Mouse (Mus musculus) hematopoietic stem cell, adult 5-6 weeks (primary cell): Measurements from ENCODE around the gene Uba1y. TPM values are rescaled to one million over a fixed set of nuclear protein-coding genes. Genes with fewer than 3 reads are reported as not detected.
"Not testable (repeated sequence)": the region's sequence is repeated elsewhere in the genome, so short reads cannot be mapped to it uniquely, and the experiment has no call there.

ENCODE experiments used
- ATAC-seq, 2 experiments: fragments of 125-278 bp in 1 of 2; replicated peaks in 1 of 2; 2 replicates each; pipeline ENCODE4 v1.8.0; 2016 to 2017; ENCODE audit warnings: inconsistent platforms in 2 of 2, mild to moderate bottlenecking in 2 of 2, moderate number of reproducible peaks in 2 of 2, low read depth in 1 of 2, moderate TSS enrichment in 1 of 2; ENCODE audit not compliant: low FRiP score in 2 of 2, poor library complexity in 2 of 2, severe bottlenecking in 2 of 2, insufficient read depth in 1 of 2, low TSS enrichment in 1 of 2
- total RNA-seq: library from RNA; stranded (forward); fragments of 172-1452, 232-1000 nt; gene quantifications from 2 replicates; pipeline ENCODE4 v1.2.3, GENCODE M21; 2017

The Uba1y gene
- not detected in 2 replicates for total RNA-seq

DNA sequence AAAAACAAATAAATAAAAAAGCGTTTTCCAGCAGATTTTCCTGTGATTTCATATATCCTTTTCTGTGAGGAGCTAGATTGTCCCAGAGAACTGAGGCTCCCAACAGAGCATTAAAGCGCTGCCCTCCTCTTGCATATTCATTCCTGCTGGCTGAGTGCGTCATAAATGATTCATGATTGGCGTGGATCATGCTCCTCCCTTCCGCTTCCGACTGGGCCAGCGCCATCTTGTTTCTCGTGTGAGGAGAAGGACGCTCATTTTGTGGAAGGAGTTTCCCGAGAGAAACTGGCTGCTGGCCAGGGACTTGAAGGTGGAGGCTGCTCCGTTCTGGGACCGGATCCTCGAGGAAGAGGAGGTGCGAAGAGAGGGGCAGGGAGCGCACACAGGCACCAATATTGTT is at the start of gene Uba1y:
Gene Uba1y (plus strand): TSS at position 254 of the 400 bp plus-strand sequence.
- no peak for ATAC-seq

DNA sequence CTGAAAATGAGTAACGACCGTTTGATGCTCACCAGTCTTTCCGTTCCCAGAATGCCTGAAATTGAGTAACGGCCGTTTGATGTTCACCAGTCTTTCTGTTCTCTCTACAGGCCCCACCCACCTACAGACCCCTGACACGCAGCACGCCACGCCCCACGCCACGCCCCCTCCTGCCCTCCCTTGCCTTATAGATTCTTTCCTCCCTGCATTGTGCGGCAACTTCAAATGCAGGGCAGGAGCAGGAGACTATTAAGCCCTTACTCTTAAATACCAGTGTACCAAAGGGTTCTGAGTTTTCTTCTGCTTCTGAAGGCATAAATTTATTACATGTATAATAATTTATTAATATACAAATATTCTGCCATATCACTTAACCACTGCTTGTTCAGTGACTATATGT is 21.1 kb upstream of the Uba1y start, which contains the start of gene Zfy1:
Gene Zfy1 (minus strand): TSS at position 101 of the 400 bp plus-strand sequence.
- ATAC-seq = not testable (repeated sequence)

DNA sequence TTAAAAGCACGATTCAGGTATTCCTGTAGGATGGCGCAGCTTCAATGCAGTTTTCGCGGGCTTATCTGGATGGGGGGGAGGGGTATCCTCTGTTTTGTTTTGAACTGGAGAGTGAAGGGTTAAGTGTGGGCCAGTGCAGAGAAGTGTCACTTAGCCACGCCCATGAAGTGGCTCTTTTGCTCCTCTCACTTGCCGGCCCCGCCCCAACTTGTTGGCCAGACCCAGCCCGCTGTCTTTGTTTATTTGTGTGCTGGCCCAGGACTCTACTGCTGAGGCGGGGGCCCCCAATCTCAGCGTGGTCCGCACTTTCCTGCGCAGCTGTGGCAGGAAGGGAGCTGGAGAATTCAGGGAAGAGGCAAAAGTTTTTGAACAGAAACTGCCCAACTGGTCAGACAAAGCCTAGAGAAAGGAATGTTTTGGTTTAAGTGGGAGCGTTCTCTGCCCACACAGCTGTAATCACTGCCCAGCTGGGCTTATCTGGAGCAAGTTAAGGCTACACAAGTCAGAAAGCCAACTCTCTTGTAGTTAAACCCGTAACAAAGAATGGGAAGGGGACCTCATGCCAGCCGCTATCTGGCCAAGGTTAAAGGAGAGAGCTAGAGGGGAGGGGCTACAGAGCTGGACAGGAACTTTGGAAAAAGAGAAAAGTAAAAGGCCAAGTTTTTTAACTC is 9.3 kb upstream of the Uba1y start:
- no peak for ATAC-seq

DNA sequence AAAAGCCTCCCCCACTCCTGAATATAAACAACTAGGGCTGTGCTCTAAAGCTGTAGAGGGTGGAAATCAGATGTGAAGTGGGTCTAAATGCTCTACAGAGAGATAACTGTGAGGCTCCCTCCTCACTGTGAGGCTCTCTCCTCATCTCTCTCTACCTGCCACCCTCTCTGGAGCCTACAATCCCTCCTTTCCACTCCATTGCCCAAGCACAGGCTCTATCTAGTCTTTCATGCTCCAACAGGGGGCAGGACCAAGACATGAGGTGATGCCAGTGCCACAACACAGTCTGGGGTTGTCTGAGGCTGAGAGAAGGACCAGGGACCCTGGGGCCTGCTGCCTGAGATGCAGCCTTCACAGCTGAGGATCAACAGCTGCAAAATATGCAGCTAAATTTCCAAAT is 54.0 kb downstream of the Uba1y start:
- ATAC-seq = no peak

DNA sequence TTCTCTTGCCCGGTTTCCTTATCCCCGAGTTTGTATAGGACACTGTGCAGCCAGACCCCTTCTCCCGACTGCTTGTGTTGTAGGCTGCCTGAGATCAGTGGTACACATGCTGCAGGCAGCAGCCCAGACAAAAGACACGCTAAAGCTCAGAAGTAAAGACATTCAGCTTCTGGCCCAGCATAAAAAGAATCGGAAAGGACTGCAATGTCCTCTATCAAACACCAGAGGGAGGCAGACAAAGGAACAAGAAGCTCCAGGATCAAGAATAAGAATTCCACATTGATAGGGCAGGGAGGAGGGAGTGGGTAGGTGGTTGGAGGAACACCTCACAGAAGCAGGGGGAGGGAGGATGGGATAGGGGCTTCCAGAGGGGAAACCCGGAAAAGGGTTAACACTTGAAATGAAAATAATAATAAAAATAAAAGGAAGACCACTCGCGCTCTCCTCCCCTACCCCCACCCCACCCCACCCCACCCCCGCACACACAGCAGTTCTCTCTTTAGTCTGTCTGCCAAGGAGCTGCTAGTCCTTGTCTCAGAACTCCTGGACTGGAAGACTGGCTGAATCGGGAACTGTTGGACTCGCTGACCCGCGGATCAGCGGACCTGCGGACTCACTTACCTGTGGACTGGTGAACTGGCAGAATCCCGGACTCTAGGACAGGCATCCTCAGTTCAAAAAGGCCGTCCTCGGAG is 54.6 kb downstream of the Uba1y start:
- ATAC-seq = no peak

Other genes starting within 250 kb of the Uba1y start
- not detected in 2 replicates for gene Zfy1, start 21.2 kb upstream of the Uba1y start, total RNA-seq
- 22.4 and 43.8 TPM in 2 replicates for gene Kdm5d, start 79.1 kb downstream of the Uba1y start, total RNA-seq
- gene Eif2s3y, start 191.9 kb downstream of the Uba1y start, total RNA-seq = 148 and 154 TPM in 2 replicates